Mouse (Mus musculus) spleen, postnatal 10 days (tissue): ENCODE results near the gene Dbi.
A peak's percentile ranks its signal among the peaks of the same experiment; 100 is the strongest.

ENCODE experiments used
- DNase-seq, 2 experiments: peaks; one replicate each; pipeline ENCODE4 v3.0.0; 2021 to 2022; ENCODE audit warnings: low spot score in 2 of 2

Dbi gene

GRCm38 (mm10) chr1:120121930-120122530 is 1.2 kb upstream of the Dbi start:
- no peak for DNase-seq

GRCm38 (mm10) chr1:120120141-120120968 is 523 bp downstream of the Dbi start:
- DNase-seq = no peak

- no peak for DNase-seq
Observed at GRCm38 (mm10) chr1:120119389-120119788, 1.5 kb downstream of the Dbi start.

- DNase-seq = no peak
Observed at GRCm38 (mm10) chr1:120118854-120119253, 2.0 kb downstream of the Dbi start.

GRCm38 (mm10) chr1:120116106-120116505 is 4.8 kb downstream of the Dbi start:
- no peak for DNase-seq

- no peak for DNase-seq
Observed at GRCm38 (mm10) chr1:120115671-120116081, 5.2 kb downstream of the Dbi start.

GRCm38 (mm10) chr1:120112251-120113187 is 8.4 kb downstream of the Dbi start:
- DNase-seq = no peak

GRCm38 (mm10) chr1:120111766-120112165 is 9.1 kb downstream of the Dbi start:
- DNase-seq = no peak

GRCm38 (mm10) chr1:120109741-120110432 is 11.0 kb downstream of the Dbi start:
- DNase-seq = no peak

- no peak for DNase-seq
Observed at GRCm38 (mm10) chr1:120105556-120105959, 15.3 kb downstream of the Dbi start.

GRCm38 (mm10) chr1:120101227-120101609 is 19.7 kb downstream of the Dbi start:
- no peak for DNase-seq

GRCm38 (mm10) chr1:120100456-120101226 is 20.2 kb downstream of the Dbi start:
- no peak for DNase-seq

GRCm38 (mm10) chr1:120099483-120099882 is 21.4 kb downstream of the Dbi start:
- peak in 1 of 2 experiments; percentile 41 for DNase-seq

- peak; percentile 49 to 75 for DNase-seq
Observed at GRCm38 (mm10) chr1:120098327-120098726, 22.6 kb downstream of the Dbi start.

- DNase-seq = no peak
Observed at GRCm38 (mm10) chr1:120094920-120095319, 26.0 kb downstream of the Dbi start.

GRCm38 (mm10) chr1:120093482-120094134 is 27.3 kb downstream of the Dbi start:
- peak; percentile 68 to 82 for DNase-seq

GRCm38 (mm10) chr1:120090880-120091570 is 29.9 kb downstream of the Dbi start:
- no peak for DNase-seq

- DNase-seq = no peak
Observed at GRCm38 (mm10) chr1:120089180-120089579, 31.7 kb downstream of the Dbi start.

- no peak for DNase-seq
Observed at GRCm38 (mm10) chr1:120086644-120087043, 34.2 kb downstream of the Dbi start.

- no peak for DNase-seq
Observed at GRCm38 (mm10) chr1:120085696-120086095, 35.2 kb downstream of the Dbi start.
